Mouse (Mus musculus) forebrain, embryonic 16.5 days (tissue): ENCODE measurements around the gene Vwa8. TPM values are rescaled to one million over a fixed set of nuclear protein-coding genes. Genes with fewer than 3 reads are reported as not detected.

Source experiments
- ATAC-seq: fragments of 200-750 bp; cut with Nextera tagmentation; 2 replicates; pipeline ENCODE4 v1.8.0; 2017; ENCODE audit warnings: mild to moderate bottlenecking, moderate library complexity
- H3K27ac ChIP-seq: fragments of 300-500 bp; sonication (generic); 2 replicates; pipeline ENCODE4 v1.5.1; 2014; ENCODE audit warnings: low read length, control low read depth
- H3K27me3 ChIP-seq: fragments of 300-500 bp; sonication (generic); replicated peaks from 2 replicates; pipeline ENCODE4 v1.6.1; 2014; ENCODE audit warnings: low read length; ENCODE audit not compliant: control insufficient read depth, insufficient read depth
- H3K36me3 ChIP-seq: fragments of 300-500 bp; sonication (generic); 2 replicates; pipeline ENCODE4 v1.6.1; 2014; ENCODE audit not compliant: control insufficient read depth, insufficient read depth
- H3K4me1 ChIP-seq: fragments of 300-500 bp; sonication (generic); replicated peaks from 2 replicates; pipeline ENCODE4 v1.6.1; 2014; ENCODE audit warnings: low read length; ENCODE audit not compliant: control insufficient read depth, insufficient read depth
- H3K4me2 ChIP-seq: fragments of 300-500 bp; sonication (generic); 2 replicates; pipeline ENCODE4 v1.6.1; 2014; ENCODE audit warnings: mild to moderate bottlenecking, low read length, control low read depth
- H3K4me3 ChIP-seq: fragments of 300-500 bp; sonication (generic); replicated peaks from 2 replicates; pipeline ENCODE4 v1.5.1; 2014; ENCODE audit warnings: mild to moderate bottlenecking, low read length, control low read depth
- H3K9ac ChIP-seq: fragments of 300-500 bp; sonication (generic); replicated peaks from 2 replicates; pipeline ENCODE4 v1.6.1; 2014; ENCODE audit warnings: low read depth, low read length, control low read depth
- H3K9me3 ChIP-seq: fragments of 300-500 bp; sonication (generic); 2 replicates; pipeline ENCODE4 v1.6.1; 2016; ENCODE audit warnings: low read length; ENCODE audit not compliant: control insufficient read depth
- WGBS: fragments of 180-500 bp; shearing (Covaris S2); extraction: QIAGEN DNeasy Blood & Tissue Kit; methylation state at CpG from one replicate; pipeline ENCODE4 v1.1.7; 2014; 5-methylcytosine and 5-hydroxymethylcytosine counted together
- polyA plus RNA-seq: library from polyadenylated mRNA; unstranded; fragments of >200 nt; fragmentation: Nextera tagmentation; extraction: Ambion mirVana; gene quantifications from 2 replicates; pipeline ENCODE4 v1.2.1, GENCODE M21; 2015

Vwa8 gene
- polyA plus RNA-seq, 1 experiment from 2014 or later: 5.4 TPM

- Histone ChIP-seq H3K27me3 (no peaks in the 10 kb centered on the region), H3K27ac (no peak overlapping the region), H3K4me2 (no peak overlapping the region), H3K9ac (no peak overlapping the region), H3K9me3 (no peaks in the 10 kb centered on the region), H3K36me3 (no peaks in the 10 kb centered on the region), H3K4me1 (no peaks in the 10 kb centered on the region), H3K4me3 (no peak overlapping the region)
- ATAC-seq: no peak
- WGBS: 87% methylated on average over 8 of the region's 8 CpGs
Measured at GRCm38 (mm10) chr14:79031230-79031740, 182.4 kb downstream of the Vwa8 start.

GRCm38 (mm10) chr14:79033396-79033795 lies 184.5 kb downstream of the Vwa8 start:
- Histone ChIP-seq H3K9me3 (no peaks in the 10 kb centered on the region), H3K4me3 (no peak overlapping the region), H3K9ac (no peak overlapping the region), H3K4me2 (no peak overlapping the region), H3K4me1 (no peaks in the 10 kb centered on the region), H3K27me3 (no peaks in the 10 kb centered on the region), H3K36me3 (no peaks in the 10 kb centered on the region), H3K27ac (no peak overlapping the region)
- 66% methylated on average over 6 of the region's 6 CpGs for WGBS
- ATAC-seq: no peak

- Histone ChIP-seq H3K4me1 (no peaks in the 10 kb centered on the region), H3K27me3 (no peaks in the 10 kb centered on the region), H3K36me3 (no peaks in the 10 kb centered on the region), H3K4me2 (no peak overlapping the region), H3K9ac (no peak overlapping the region), H3K27ac (no peak overlapping the region), H3K9me3 (no peaks in the 10 kb centered on the region), H3K4me3 (no peak overlapping the region)
- no peak for ATAC-seq
- WGBS: 73% methylated on average over 9 of the region's 9 CpGs
Measured at GRCm38 (mm10) chr14:79034511-79034913, 185.7 kb downstream of the Vwa8 start.

GRCm38 (mm10) chr14:79035575-79035974 lies 186.7 kb downstream of the Vwa8 start:
- no peaks in the 10 kb centered on the region for H3K9me3 ChIP-seq
- H3K4me3 ChIP-seq: no peak overlapping the region
- 77% methylated on average over 9 of the region's 9 CpGs for WGBS
- no peak overlapping the region for H3K4me2 ChIP-seq
- H3K36me3 ChIP-seq: no peaks in the 10 kb centered on the region
- H3K27ac ChIP-seq: no peak overlapping the region
- no peak for ATAC-seq
- no peaks in the 10 kb centered on the region for H3K27me3 ChIP-seq
- H3K9ac ChIP-seq: no peak overlapping the region
- H3K4me1 ChIP-seq: no peaks in the 10 kb centered on the region

- 91% methylated on average over 2 of the region's 2 CpGs for whole genome bisulfite sequencing
- no peak overlapping the region for H3K4me3 ChIP-seq
- H3K4me1 ChIP-seq: 0 out of 2 replicates have a peak, but pooled peaks cover 3% of the 10 kb centered on the region
- no peaks in the 10 kb centered on the region for H3K36me3 ChIP-seq
- H3K9me3 ChIP-seq: no peaks in the 10 kb centered on the region
- no peak overlapping the region for H3K27ac ChIP-seq
- no peak overlapping the region for H3K9ac ChIP-seq
- no peak overlapping the region for H3K4me2 ChIP-seq
- no peak for ATAC-seq
- no peaks in the 10 kb centered on the region for H3K27me3 ChIP-seq
Measured at GRCm38 (mm10) chr14:79047186-79047585, 198.3 kb downstream of the Vwa8 start.

GRCm38 (mm10) chr14:79047956-79048355 lies 199.1 kb downstream of the Vwa8 start:
- Histone ChIP-seq H3K9ac (no peak overlapping the region), H3K27me3 (no peaks in the 10 kb centered on the region), H3K27ac (no peak overlapping the region), H3K4me3 (no peak overlapping the region), H3K4me2 (no peak overlapping the region), H3K4me1 (0 out of 2 replicates have a peak, but pooled peaks cover 3% of the 10 kb centered on the region), H3K9me3 (no peaks in the 10 kb centered on the region), H3K36me3 (no peaks in the 10 kb centered on the region)
- WGBS: 86% methylated on average over 6 of the region's 6 CpGs
- no peak for ATAC-seq

GRCm38 (mm10) chr14:79049544-79049943 lies 200.7 kb downstream of the Vwa8 start:
- Histone ChIP-seq H3K4me3 (no peak overlapping the region), H3K27ac (no peak overlapping the region), H3K9me3 (no peaks in the 10 kb centered on the region), H3K9ac (no peak overlapping the region), H3K4me1 (0 out of 2 replicates have a peak, but pooled peaks cover 3% of the 10 kb centered on the region), H3K36me3 (no peaks in the 10 kb centered on the region), H3K27me3 (no peaks in the 10 kb centered on the region), H3K4me2 (no peak overlapping the region)
- WGBS: 79% methylated on average over 11 of the region's 11 CpGs
- ATAC-seq: no peak

- H3K27ac ChIP-seq: no peak overlapping the region
- H3K9ac ChIP-seq: no peak overlapping the region
- no peaks in the 10 kb centered on the region for H3K9me3 ChIP-seq
- no peak overlapping the region for H3K4me3 ChIP-seq
- no peak overlapping the region for H3K4me2 ChIP-seq
- H3K36me3 ChIP-seq: no peaks in the 10 kb centered on the region
- WGBS: 83% methylated on average over 3 of the region's 3 CpGs
- H3K27me3 ChIP-seq: no peaks in the 10 kb centered on the region
- ATAC-seq: no peak
- H3K4me1 ChIP-seq: no peaks in the 10 kb centered on the region
Measured at GRCm38 (mm10) chr14:79065636-79066035, 216.8 kb downstream of the Vwa8 start.

GRCm38 (mm10) chr14:79069515-79069914 lies 220.7 kb downstream of the Vwa8 start:
- no peaks in the 10 kb centered on the region for H3K27me3 ChIP-seq
- H3K27ac ChIP-seq: no peak overlapping the region
- H3K36me3 ChIP-seq: no peaks in the 10 kb centered on the region
- 77% methylated on average over 1 of the region's 1 CpGs for WGBS
- H3K9me3 ChIP-seq: no peaks in the 10 kb centered on the region
- H3K4me2 ChIP-seq: no peak overlapping the region
- H3K4me1 ChIP-seq: no peaks in the 10 kb centered on the region
- peak; percentile 69 for ATAC-seq
- H3K4me3 ChIP-seq: no peak overlapping the region
- H3K9ac ChIP-seq: no peak overlapping the region

GRCm38 (mm10) chr14:79074786-79075185 lies 225.9 kb downstream of the Vwa8 start:
- Histone ChIP-seq H3K36me3 (no peaks in the 10 kb centered on the region), H3K4me2 (no peak overlapping the region), H3K4me3 (no peak overlapping the region), H3K27me3 (no peaks in the 10 kb centered on the region), H3K9me3 (no peaks in the 10 kb centered on the region), H3K4me1 (no peaks in the 10 kb centered on the region), H3K9ac (no peak overlapping the region), H3K27ac (no peak overlapping the region)
- 89% methylated on average over 8 of the region's 8 CpGs for WGBS
- no peak for ATAC-seq
